Mouse (Mus musculus): ENCODE results near the gene Rab5if.

GRCm38 (mm10) chr2:156901344-156901743 is 38.4 kb downstream of the Rab5if start:
- TF ChIP-seq CTCF (IDR thresholded peaks at IDR 0.05; ENCODE audit: borderline replicate concordance, control insufficient read depth, extremely low read depth, insufficient read depth, low read length, poor library complexity): no peak
- TF ChIP-seq POLR2A (IDR thresholded peaks at IDR 0.05; ENCODE audit: control insufficient read depth, extremely low read depth, insufficient read depth, low read length, poor library complexity): no peak
